Mouse (Mus musculus) adrenal gland, postnatal 25 days (tissue): ENCODE data around the gene Plcb4. TPM values are rescaled to one million over a fixed set of nuclear protein-coding genes. Genes with fewer than 3 reads are reported as not detected.
"Not testable (repeated sequence)": the region's sequence is repeated elsewhere in the genome, so short reads cannot be mapped to it uniquely, and the experiment has no call there.

Experiments used
- DNase-seq: peaks from one replicate; pipeline ENCODE4 v3.0.0; 2021; ENCODE audit warnings: mixed read lengths
- total RNA-seq: library from RNA; stranded (reverse); gene quantifications from 2 replicates; pipeline ENCODE4 v1.2.3, GENCODE M21; 2021

Gene Plcb4
- total RNA-seq, 1 experiment from 2014 or later: 58.5 TPM

DNA sequence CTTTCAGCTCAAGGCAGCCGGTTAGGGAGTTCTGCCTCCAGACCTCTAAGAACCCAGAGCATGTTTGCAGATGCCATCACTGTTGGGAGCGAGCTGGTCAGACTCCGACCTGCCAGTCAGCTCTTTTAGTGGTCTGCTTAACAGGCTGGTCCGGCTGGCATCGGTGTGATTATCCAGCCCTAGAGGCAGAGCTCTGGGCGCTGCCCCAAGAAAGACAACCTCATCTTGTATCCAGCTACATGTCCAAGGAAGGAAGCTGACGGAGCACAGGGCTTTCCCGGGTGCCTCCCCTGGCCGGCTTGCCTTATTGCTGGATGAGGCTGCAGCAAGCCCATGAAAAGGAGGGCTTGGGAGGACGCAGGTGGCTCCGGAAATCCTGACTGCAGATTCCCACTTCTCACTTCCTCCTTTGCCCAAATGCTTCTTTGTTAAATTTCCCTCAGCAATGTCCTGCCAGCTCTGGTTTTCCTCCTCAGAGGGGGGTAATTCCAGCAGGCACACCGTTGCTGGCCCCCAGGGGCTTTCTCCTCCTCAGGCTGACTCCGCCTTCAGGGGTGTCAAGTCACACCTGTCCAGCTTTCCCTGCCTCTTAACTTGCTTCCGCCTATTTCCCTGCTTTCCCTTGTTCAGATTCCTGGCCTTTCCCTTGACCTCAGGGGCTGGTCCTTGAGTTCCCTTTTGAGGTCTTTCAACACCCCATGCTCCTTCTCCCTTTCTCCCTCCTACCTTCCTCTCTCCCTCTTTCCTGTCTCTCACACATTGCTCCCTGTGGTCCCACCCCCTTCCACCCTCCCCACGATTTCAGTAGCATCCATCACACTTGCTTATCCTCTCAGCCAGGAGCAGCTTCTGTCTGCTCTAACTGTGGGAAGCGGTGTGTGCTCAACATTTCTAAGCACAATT is 58.7 kb downstream of the Plcb4 start:
- DNase-seq: peak; percentile 34

- no peak for DNase-seq
These were observed 63.3 kb downstream of the Plcb4 start for GRCm38 (mm10) chr2:135722109-135722508.

GRCm38 (mm10) chr2:135723387-135723786 is 64.6 kb downstream of the Plcb4 start:
- no peak for DNase-seq

- no peak for DNase-seq
These were observed 65.7 kb downstream of the Plcb4 start for GRCm38 (mm10) chr2:135724489-135724888.

GRCm38 (mm10) chr2:135725362-135725761 is 66.6 kb downstream of the Plcb4 start:
- no peak for DNase-seq

GRCm38 (mm10) chr2:135727088-135727487 is 68.3 kb downstream of the Plcb4 start:
- no peak for DNase-seq

- no peak for DNase-seq
These were observed 69.1 kb downstream of the Plcb4 start for GRCm38 (mm10) chr2:135727925-135728324.

- peak; percentile 20 for DNase-seq
These were observed 72.8 kb downstream of the Plcb4 start for GRCm38 (mm10) chr2:135731591-135731990.

- DNase-seq: no peak
These were observed 73.8 kb downstream of the Plcb4 start for GRCm38 (mm10) chr2:135732651-135733050.

- DNase-seq: no peak
These were observed 75.2 kb downstream of the Plcb4 start for GRCm38 (mm10) chr2:135733926-135734510.

DNA sequence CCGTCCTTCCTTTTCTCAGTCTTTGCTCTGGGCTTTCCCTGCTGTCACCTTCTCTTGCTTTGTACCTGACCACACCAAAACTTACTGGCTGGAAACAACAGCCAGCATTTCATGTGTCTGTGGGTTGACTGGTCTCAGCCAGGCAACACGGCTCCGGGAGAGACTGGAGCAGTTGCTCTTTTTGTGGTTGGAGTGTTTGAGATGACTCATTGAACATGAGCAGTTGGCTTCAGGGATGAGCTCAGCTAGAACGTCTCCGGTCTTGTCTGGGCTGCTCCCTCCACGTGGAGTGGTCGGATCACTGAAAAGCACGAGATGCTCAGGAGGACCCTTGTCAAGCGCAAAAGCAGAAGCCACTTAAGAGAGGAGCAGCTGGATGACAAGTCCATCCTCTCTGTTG is 78.7 kb downstream of the Plcb4 start:
- DNase-seq: peak; percentile 13

DNA sequence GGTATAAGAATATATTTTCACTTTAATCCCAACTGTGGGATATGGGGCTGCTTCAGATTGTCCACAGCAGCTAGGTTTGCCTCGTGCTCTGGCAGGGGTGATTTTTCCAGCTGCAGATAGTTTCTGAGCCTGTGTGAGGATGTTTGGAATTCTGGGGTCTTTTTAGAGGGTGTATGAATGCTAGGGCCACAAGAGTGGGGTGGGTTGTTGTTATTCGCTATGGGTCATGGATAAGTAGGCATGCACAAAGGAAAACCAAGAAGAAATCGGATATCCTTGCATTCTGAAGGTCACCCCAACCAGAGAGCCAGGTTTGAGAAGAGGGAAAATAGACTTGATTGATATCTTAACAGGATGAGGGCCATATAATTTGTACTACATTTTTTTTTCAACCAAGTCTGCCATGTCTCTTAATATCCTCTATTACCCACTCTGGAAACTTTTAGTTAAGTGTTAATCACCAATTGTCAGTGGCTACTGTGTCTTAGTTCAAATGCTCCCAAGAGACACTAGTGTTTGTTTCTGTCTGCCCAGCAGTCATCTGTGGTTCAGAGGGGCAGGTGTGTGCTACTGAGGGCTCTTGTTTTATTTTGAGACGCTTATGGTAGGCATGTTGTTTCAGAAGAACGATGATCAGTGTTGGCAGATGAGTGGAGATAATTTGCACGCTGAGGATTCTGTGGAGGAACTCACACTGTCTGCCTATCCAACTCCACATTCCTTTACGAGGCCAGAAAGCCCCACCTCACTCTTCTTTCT is 79.4 kb downstream of the Plcb4 start:
- not testable (repeated sequence) for DNase-seq

DNA sequence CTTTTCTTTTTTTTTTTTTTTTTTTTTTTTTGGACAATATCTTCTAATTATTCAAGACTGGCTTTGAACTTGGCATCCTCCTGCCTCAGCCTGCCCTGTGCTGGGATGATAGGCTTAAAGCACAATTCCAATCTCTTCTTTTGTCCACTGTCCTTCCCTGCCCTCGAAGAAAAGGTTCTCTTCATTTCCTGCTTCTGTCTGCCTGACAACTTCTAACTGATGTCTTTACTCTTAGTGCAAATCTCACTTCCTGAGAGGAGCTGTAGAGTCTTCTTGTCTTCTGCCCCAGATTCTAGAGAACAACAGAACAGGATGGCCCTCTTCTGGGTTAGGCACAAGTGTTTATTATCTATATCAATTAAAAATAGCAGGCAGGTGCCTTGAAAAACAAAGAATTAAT is 80.1 kb downstream of the Plcb4 start:
- DNase-seq: no peak

- DNase-seq: no peak
These were observed 84.3 kb downstream of the Plcb4 start for GRCm38 (mm10) chr2:135742954-135743700.

GRCm38 (mm10) chr2:135744711-135745110 is 85.9 kb downstream of the Plcb4 start:
- DNase-seq: no peak

DNA sequence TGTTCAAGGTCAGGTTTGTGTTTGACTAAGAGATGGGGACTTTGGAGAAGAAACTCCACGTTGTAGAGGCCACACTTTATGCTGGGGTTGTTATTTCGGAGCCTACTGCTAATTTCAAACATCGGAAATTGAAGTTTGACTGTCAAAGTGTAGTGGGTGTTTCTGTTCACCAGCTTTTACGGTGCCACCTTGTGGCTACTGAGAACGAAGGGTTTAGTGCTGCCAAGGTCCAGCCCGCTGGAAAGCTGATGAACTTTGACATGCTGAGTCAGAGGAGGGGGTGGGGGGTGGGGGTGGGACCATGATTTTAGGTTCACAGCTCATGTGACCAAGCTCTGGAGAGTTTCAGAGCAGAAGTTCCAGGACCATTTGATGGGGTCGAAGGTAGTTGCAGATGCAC is 86.3 kb downstream of the Plcb4 start:
- DNase-seq: peak; percentile 12

DNA sequence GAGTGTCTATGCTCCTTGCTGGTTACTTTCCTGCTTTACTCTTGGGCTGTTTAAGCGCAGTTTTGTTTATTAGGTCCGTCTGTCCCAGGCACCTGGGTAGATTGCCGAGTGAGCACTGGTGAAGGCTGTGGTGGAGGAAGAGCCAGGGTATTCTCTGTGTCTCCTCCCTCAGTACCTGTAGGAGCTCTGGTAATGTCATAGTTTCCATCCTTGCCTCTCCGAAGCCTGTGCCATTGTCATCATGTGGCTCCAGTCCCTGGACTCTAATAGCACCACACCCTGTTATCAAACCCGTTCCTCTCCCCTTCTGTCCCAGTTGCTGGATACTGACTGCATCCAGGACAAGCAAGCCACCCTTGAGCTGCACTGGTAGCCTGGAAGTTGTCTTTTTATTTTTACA is 89.6 kb downstream of the Plcb4 start:
- DNase-seq: no peak

GRCm38 (mm10) chr2:135749606-135750005 is 90.8 kb downstream of the Plcb4 start:
- no peak for DNase-seq

- no peak for DNase-seq
These were observed 91.9 kb downstream of the Plcb4 start for GRCm38 (mm10) chr2:135750748-135751147.

- DNase-seq: no peak
These were observed 97.0 kb downstream of the Plcb4 start for GRCm38 (mm10) chr2:135755792-135756191.

GRCm38 (mm10) chr2:135757478-135757877 is 98.7 kb downstream of the Plcb4 start:
- DNase-seq: no peak

- DNase-seq: no peak
These were observed 100.8 kb downstream of the Plcb4 start for GRCm38 (mm10) chr2:135759499-135760095.
